Mouse (Mus musculus) gastrocnemius, postnatal 10 days (tissue): ENCODE results near the gene Ncapd2. TPM values are rescaled to one million over a fixed set of nuclear protein-coding genes. Genes with fewer than 3 reads are reported as not detected.

Source experiments
- DNase-seq: peaks from one replicate; pipeline ENCODE4 v3.0.0; 2021; ENCODE audit warnings: mixed read lengths
- total RNA-seq, 2 experiments: library from RNA; stranded (reverse); gene quantifications; 2 replicates each; pipeline ENCODE4 v1.2.3; 2021

Ncapd2 gene
- total RNA-seq, 2 experiments from 2014 or later = 28.3 to 41.5 TPM

DNA sequence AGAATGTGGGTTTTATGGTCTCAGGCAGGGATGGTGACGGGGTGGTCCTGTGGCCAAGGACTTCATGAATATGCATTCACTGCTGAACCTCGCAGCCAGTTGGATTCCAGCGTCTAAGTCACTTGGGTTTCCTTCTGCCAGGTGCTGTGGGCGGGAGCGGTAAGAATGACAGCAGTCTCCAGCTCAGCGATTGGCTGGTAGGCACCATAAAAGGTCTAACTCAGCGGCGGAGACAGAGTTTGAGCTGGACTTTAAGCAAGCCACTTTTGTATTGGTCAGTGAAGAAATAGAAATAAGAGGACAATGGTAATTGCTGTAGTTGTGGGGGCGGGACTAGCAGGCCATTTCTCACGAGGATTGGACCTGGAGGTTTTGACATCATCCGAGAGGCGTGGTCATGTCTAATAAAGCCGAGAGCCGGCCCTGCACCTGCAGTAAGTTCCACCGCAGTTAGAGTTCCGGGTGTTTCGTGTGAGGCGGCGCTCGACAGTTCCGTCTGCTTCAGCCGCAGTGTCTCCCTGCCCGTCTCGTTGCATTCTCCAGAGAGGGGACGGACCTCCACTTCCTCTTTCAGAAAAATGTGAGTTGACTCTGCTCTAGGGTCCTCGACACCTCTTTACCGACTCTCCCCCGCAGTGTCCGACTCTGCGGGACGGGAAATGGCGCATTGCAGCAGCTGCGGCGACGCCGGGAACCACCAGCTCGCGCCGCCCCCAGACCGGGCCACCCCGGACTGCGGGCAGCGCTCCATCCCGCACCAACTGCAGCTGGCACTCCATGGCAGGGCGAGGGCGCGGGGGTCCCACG is 23.9 kb upstream of the Ncapd2 start, which contains the start of gene Vamp1:
Vamp1 (plus strand) TSS at position 404 of the 807 bp plus-strand sequence.
- DNase-seq = peak; percentile 81

DNA sequence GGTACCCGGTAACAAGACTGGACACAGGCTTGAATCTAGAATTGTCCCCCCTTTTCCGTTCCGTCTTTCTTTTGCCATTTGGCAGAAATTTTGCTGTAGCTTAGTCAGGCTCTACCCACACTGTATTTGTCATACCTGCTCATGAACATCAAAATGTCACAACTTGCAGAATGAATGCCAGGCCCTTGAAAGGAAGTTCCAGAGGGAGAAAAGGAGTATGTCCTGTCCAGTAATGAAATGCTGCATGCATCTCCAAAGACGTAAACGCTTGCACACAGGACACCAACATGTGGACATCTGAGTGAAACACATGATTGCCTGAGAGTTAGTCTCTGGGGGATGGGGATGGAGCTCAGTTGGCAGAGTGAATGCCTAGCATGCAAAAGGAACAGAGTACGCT is 22.2 kb upstream of the Ncapd2 start:
- no peak for DNase-seq

DNA sequence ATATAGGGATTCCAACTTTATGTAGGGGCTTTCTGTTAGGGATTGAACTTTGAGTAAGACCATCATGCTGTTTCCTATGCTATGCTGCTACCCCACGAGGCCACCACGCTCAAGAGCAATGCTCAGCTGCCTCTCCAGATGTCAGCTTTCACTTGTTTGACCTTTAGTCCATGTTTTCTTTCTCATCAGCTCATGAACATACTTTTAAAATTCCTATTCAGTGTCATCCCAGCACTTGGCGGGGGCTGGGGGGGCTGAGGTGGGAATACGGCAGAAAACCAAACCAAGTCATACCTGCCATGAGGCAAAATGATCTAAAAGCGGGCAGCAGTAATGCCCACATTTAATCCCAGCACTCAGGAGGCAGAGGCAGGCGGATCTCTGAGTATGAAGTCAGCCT is 21.6 kb upstream of the Ncapd2 start:
- no peak for DNase-seq

DNA sequence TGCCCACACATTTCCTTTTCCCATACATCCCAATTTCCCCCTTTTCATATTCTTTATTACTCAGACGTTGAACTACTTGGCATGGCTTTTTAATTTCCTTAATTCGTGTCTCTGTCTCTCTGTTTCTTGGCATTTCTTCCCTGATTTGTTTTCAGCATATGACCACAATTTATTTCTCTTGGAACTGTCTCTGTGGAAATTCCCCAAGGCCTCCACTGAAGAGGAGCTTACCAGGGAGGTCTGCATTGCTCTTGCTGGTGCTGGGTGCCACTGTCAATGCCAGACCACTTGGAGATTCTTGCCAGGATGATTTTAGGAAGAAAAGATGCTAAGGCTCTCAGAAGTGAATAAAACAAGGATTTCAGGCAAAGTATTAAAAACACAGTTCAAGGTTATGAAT is 21.1 kb upstream of the Ncapd2 start:
- no peak for DNase-seq

DNA sequence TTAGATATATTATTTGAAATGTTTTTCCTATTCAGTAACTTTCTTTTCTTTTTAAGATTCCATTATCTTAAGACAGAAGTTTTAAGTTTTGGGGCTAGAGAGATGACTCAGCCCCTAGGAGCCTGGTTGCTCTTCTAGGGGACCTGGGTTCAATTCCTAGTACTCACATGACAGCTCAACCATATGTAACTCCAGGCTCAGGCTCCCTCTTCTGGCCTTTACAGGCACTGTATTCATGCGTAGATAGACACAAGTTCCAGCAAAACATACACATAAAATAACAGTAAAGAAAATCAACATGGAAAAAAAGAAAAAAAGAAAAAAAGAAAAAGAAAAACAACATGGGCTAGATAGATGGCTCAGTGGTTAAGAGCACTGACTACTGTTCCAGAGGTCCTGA is 18.9 kb upstream of the Ncapd2 start:
- DNase-seq = no peak

DNA sequence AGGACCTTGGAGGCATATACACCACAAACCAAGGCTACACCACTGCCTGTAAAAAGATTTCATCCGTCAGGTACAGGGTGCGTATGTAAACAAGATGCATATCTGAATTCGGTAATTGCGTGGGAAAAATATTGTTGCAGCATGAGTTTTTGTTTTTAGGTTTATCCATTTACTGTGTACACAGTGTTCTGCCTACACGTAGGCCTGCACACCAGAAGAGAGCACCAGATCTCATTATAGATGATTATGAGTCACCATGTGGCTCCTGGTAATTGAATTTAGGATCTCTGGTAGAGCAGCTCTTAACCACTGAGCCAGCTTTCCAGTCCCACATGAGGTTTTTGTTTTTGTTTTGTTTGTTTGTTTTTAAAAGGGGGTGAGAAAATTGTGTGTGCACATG is 5.7 kb upstream of the Ncapd2 start:
- DNase-seq = no peak

DNA sequence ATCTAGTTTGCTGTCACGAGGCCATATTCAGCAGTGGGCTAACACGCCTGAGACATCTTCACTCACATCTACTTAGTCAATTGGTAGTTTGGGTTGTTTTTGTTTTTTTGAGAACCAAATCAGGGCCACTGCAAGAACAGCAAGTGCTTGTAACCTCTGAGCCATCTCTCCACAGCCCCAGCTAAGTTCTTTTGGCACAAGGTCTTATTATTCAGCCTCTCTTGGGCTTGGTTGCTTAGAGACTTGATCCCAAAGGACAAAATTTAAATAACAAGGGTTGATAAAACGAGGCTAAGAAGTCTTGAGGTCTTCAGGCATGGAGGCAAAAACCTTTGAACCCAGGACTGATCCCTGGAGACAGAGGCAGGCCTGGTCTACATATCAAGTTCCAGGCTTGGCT is 4.8 kb upstream of the Ncapd2 start:
- no peak for DNase-seq

DNA sequence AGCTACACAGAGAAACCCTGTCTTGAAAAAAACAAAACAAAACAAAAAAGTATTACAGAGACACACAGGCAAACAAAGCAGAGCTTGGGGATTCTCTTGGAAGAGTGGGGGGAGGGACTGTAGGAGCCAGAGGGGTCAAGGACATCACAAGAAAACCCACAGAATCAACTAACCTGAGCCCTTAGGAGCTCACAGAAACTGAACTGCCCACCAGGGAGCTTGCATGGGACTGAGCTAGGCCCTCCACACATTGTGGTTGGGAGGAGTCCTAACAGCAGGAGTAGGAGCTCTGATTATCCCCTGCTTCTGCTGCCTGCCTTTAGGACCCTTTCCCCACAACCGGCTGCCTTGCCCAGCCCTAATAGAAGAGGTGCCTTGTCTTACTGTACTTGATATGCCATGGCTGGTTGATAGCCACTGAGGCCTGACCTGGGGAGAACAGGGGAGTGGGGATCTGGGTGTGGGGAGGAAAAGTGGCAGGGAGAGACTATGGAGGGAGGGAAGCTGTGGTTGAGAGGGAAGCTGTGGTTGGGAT is 4.1 kb upstream of the Ncapd2 start:
- no peak for DNase-seq

DNA sequence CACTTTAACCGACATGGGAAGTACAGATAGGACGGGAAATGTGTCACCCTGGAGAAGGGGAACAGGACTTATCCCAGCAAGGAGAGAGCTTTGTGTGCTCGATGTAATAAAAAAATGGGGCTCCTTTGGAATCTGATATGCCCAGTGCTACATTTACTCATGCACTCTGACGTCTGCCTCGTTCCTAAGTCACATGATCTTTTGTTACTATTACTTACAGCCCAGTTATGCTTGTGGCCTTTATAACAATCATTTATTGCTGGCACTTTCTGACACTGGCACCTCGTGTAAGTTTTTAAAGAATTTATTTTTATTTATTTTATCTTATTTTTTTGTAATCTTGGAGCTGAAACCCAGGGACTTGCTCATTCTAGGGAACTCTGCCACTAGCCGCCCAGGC is 1.9 kb upstream of the Ncapd2 start:
- DNase-seq = no peak

DNA sequence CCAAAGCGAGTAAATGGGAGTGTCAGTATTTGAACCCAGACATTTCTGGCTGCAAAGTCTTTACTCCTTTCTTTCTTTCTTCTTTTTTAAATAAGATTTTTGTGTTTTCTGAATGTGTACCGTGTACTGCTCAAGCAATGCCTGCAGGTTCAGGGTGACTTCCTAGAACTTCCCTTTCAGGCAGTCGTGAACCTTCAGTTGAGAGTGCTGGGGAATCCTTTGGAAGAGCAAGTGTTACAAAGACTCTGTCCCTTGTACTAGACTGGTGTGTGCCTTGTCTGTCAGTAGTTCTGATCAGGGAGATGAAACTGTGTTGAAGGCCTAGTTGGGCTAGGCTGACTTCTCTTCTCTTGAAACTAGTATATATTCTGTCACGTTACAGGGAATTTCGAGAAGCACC is 1.3 kb upstream of the Ncapd2 start:
- no peak for DNase-seq

DNA sequence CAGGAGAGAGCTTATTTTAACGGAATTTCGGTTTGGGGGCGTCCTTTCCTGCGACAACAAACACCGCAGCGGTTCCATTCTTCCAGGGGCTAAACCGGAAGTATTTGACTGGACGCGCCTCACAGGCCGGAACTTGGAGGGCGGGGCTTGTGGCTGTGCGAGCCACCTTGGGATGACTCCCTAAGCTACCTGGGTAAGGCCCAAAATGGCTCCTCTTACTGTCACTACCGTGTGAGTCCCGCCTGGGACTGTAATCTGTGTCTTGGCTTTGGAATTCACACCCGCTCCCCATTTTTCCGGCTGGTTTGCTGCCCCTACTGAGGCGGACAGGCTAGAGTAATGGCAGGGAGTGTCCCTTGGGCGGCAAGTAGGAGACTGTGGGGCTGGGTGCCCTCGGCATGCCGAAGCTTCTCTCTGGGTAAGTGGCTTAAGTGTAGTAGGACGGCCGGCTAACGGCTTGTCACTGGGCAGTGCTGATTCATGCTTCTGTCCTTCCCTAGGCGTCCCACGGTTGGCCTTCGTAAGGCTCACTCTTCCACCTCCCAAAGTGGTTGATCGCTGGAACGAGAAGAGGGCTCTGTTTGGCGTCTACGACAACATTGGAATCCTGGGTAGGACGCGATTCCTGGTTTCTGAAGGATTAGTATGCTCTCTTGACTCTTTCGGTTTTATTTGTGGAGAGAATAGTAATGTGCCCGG is 664 bp upstream of the Ncapd2 start:
- peak; percentile 88 for DNase-seq

DNA sequence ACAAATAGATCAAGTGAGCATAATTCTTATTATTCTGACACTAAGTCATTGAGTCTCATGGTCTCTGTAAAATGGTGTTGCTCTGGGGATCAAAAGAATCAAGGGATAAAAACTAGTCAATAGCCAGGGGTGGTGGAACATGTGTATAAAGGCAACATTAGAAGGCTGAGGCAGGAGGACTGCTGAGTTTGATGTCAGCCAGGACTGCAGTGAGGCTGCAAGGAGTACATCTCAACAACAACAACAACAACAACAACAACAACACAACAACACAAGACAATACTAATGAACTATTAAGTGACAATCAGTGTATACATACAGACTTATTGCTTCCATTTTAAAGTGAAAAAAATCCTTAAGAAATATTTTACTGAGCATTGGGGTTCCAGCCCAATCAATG is 685 bp downstream of the Ncapd2 start:
- DNase-seq = no peak

DNA sequence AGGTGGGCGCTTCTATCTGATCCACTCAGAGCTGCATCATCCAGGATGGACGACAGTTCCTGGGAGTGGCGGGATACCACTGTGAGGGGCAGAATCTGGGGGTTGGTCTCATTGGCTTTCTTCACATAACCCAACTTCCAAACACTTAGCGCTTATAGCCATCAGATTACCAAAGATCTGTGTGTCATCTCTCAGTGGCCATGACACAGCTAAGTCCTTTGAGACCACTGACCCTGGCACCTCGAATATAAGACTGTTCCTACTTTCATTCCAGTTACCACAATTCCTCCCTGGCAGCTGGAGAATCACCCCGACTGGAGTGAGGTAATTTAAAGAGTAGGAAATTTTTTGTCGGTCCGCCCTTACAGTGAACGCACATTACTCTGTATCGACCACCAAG is 5.3 kb downstream of the Ncapd2 start:
- no peak for DNase-seq

DNA sequence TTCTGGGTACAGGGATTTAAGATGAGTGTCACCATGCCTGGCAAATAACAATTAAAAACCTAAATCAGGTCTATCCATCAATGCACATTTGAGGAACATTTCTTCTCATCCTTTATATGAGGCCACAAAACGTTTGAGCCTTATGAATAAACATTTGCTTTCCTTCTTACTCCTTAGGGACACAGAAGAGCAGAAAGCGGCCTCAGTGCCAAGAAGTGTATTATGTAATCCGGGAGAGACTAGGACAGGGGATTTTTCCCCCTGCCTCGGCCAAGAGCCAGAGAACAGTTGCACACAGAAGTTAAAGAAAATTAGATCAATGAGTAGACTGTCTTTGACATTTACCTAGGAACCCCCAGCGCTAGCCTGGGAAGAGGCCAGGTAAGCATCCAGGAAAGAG is 9.4 kb downstream of the Ncapd2 start:
- no peak for DNase-seq

DNA sequence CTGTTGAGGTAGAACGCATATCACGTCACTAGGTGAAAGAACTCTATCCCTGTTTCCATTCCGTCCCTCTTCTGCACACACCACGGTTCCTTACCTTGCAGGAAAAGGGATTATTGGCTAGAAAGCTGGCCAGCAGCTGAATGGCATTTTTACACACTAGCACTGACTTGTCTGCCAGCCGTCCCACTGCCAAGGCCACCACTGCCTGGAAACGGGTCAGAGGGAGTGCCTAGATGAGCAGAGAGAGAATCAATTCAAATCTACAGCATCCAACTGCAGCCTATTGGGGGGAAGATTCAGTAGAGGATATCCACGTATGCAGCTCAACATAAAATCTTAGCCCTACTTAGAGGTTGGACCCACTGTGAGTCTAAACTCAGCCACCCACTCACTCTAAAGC is 11.9 kb downstream of the Ncapd2 start:
- no peak for DNase-seq

DNA sequence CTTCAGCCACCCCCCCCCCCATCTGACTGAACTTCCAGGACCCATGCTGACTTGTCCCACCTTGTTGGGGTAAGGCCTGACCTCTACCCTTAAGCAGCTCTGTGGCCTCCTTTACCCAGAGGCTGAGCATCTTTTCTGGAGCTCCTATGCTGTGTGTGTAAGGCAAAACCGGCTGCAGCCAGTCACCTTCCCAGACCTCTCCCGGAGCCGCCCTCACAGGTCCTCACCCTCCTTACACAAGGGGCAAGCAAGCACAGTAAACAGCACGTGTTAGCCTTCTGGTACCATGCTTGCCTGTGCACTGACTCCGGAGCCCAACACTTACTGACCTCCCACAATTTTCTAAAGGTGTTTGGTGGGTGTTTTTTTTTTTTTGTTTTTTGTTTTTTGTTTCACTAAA is 16.0 kb downstream of the Ncapd2 start:
- DNase-seq = no peak

DNA sequence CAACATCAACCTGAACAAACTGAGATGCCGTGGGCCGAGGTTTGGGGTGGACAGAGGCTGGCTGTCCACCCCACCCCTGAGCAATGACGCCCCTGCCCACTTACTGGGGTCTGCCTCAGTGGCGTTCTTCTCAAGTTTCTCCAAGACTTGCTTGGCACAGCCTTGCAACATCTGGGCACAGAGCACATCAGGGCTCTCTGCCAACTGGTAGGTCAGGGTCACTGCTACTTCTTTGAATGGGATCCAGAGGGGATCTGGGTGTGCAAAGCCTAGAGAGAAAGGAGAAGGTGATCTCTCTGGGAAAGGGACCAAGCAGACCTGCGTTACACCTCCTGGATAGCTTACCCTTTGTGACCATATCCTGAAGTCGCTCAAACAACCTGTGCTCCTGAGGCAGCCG is 18.2 kb downstream of the Ncapd2 start:
- DNase-seq = no peak

DNA sequence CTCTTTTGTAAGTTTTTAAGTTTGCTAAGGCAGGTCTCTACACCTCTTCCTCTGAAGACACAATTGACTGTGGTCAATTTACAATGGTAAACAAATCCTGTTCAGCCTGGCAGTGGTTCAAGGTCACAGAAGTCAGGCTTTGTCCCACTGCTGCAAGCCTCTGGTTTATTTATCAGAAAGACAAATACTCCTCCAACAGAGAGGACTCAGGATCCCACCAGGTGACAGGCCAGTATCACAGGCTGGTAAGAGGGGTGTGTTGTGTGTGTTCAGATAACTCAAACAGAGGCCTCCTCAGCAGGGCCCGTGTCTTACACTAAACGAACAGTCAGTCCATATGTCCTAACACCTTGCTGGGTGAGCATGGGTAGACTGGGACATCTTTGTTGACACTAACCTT is 19.0 kb downstream of the Ncapd2 start:
- DNase-seq = peak; percentile 1

DNA sequence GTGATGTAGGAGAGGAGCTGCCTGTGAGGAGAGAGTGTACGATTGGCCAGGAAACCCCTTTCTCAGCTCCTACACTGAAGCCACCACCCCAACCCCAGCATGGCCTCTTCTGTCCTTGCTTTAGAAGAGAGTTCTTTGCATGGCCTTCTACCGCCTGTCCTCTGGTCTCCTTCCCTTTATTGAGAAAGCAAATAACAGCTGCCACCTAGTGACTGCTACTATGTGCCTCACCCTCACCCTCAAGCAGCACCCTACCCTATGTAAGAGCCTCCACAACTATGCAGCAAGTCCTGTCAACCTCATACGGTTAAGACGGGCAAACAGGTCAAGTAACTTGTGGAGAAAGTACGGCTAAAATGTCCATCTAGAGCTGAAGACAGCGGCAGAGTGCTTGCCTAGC is 21.3 kb downstream of the Ncapd2 start:
- DNase-seq = no peak

DNA sequence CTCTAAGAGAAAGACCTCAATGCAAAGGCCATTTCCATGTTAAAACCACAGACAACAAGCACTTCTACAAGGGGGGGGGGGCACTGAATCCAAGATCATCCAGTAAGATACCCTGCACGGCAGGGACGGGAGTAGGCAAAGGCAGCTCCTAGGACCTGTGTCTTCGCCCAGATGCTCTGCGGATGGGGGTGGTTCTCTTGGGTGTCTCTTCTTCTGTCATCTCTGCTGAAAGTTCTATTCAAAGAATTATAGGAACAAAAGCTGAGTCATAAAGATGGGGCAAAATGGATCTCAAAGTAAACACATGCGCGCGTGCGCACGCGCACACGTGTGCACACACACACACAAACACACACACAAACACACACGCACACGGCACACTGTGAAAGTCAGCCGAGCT is 23.4 kb downstream of the Ncapd2 start:
- no peak for DNase-seq

DNA sequence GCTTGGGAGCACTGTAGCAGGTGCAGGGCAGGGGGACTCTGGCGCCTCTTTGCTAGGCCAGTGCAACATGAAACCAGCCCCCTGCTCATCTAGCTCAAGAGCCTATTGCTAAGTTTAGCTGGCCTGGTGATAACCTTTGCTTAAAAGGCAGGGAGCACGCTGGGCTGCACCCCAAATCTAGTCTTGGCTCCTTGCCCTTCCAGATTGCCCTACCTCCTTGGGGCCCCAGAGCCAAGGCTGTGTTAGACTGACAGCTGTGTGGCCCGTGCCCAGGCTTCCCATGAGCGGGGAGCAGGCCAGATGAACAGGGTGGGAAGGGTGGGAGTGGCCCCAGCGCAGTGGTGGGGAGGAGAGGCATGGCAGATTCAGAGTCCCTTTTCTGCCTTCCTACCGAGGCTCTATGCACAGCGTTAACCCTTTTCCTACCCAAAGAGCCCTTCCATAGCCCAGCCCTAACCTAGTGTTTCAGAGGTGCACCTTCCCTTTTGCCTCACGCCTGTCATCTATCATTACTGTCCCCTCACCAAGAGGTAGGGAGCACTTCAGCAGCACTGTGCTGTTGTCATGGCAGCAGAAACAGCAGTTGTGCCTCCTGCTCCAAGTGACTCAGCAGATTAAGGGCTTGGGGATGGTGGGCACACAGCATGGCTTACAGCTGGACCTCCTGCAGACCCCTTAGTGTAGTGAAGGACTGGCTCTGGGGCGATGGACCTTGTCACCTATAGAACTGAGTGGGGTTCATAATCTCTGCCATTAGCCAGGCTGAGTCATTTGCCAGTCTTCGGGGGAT is 24.4 kb downstream of the Ncapd2 start:
- DNase-seq = peak; percentile 78

DNA sequence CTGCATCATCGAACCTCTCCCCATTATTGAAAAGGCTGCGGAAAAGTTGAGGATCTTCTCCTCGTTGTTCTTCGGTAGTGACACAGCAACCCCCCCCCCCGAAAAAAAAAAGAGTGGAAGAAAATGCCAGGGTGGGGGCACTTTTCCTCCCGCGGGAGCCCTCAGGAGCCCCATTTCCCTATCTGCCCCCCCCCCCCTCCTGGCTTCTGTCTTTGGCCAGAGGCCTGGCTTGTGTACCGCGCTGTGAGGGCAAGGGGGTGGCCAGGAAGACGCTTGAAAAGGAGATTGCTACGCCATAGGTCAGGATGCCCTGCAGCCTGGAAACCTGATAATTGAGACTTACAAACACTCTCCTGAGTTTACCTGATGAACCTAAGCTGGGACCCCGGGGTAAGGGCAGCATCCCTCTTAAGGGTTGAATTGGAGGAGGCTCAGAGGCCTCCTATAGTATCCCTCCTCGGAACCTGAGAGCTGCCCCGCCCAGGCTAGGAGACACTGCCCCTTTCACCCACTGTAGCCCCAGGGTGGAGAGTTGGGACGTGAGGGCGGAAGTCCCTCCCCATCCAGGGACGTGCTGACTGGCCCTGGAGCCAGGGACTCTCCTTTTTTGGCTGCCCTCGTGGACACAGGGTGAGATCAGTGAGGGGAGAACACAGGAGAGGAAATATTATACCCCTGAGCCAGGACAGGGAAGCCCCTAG is 25.3 kb downstream of the Ncapd2 start, which contains the start of gene Gapdh:
Gapdh (minus strand) TSS at position 417 of the 701 bp plus-strand sequence.
- DNase-seq = peak; percentile 82
